Mouse (Mus musculus) thymus, adult 2 months (tissue): ENCODE data around the gene P4ha1.

ENCODE experiments used
- CTCF ChIP-seq: fragments of 200-500 bp; IDR thresholded peaks from 2 replicates; pipeline ENCODE4 v1.5.1; 2012; ENCODE audit warnings: mild to moderate bottlenecking, control low read depth, low read length, moderate library complexity, borderline replicate concordance; ENCODE audit not compliant: control insufficient read depth, poor library complexity, insufficient read depth; ENCODE audit errors: extremely low read depth
- POLR2A ChIP-seq: fragments of 200-500 bp; IDR thresholded peaks from 2 replicates; pipeline ENCODE4 v1.6.1; 2012; ENCODE audit warnings: mild to moderate bottlenecking, low read length, control low read depth, moderate library complexity; ENCODE audit not compliant: control insufficient read depth, poor library complexity, insufficient read depth; ENCODE audit errors: extremely low read depth

- no peak for TF ChIP-seq CTCF
- TF ChIP-seq POLR2A: no peak
Observed at GRCm38 (mm10) chr10:59416623-59417022, 93.5 kb downstream of the P4ha1 start.
